Mouse (Mus musculus): Measurements from ENCODE around the gene Magi2.

The Magi2 gene

GRCm38 (mm10) chr5:20103869-20104268, 877.0 kb downstream of the Magi2 start:
- no peak for DNase-seq

GRCm38 (mm10) chr5:20104496-20104895, 877.7 kb downstream of the Magi2 start:
- no peak for DNase-seq

GRCm38 (mm10) chr5:20109496-20109895, 882.7 kb downstream of the Magi2 start:
- DNase-seq: no peak

- no peak for DNase-seq
Measured at GRCm38 (mm10) chr5:20117156-20117555, 890.3 kb downstream of the Magi2 start.

GRCm38 (mm10) chr5:20140235-20140634, 913.4 kb downstream of the Magi2 start:
- no peak for DNase-seq

GRCm38 (mm10) chr5:20140662-20141444, 914.0 kb downstream of the Magi2 start:
- no peak for DNase-seq

GRCm38 (mm10) chr5:20153359-20154125, 926.7 kb downstream of the Magi2 start:
- DNase-seq: no peak

- DNase-seq: no peak
Measured at GRCm38 (mm10) chr5:20196765-20197164, 969.9 kb downstream of the Magi2 start.

- DNase-seq: no peak
Measured at GRCm38 (mm10) chr5:20197395-20197794, 970.6 kb downstream of the Magi2 start.

GRCm38 (mm10) chr5:20201348-20201747, 974.5 kb downstream of the Magi2 start:
- DNase-seq: no peak

GRCm38 (mm10) chr5:20208110-20208509, 981.3 kb downstream of the Magi2 start:
- no peak for DNase-seq

- DNase-seq: no peak
Measured at GRCm38 (mm10) chr5:20213299-20213698, 986.5 kb downstream of the Magi2 start.

- DNase-seq: no peak
Measured at GRCm38 (mm10) chr5:20226471-20227210, 999.8 kb downstream of the Magi2 start.

GRCm38 (mm10) chr5:20227912-20228762, 1001.3 kb downstream of the Magi2 start:
- DNase-seq: no peak

GRCm38 (mm10) chr5:20231908-20232307, 1005.1 kb downstream of the Magi2 start:
- no peak for DNase-seq

- DNase-seq: no peak
Measured at GRCm38 (mm10) chr5:20241523-20241922, 1014.7 kb downstream of the Magi2 start.

- no peak for DNase-seq
Measured at GRCm38 (mm10) chr5:20242496-20242895, 1015.7 kb downstream of the Magi2 start.

GRCm38 (mm10) chr5:20249382-20249781, 1022.5 kb downstream of the Magi2 start:
- no peak for DNase-seq

- DNase-seq: no peak
Measured at GRCm38 (mm10) chr5:20251541-20251940, 1024.7 kb downstream of the Magi2 start.

- no peak for DNase-seq
Measured at GRCm38 (mm10) chr5:20256150-20256868, 1029.5 kb downstream of the Magi2 start.

GRCm38 (mm10) chr5:20256933-20257332, 1030.1 kb downstream of the Magi2 start:
- DNase-seq: no peak

GRCm38 (mm10) chr5:20257419-20257818, 1030.6 kb downstream of the Magi2 start:
- DNase-seq: no peak

Measured in right cerebral cortex, postnatal 4 days (tissue).